Mouse (Mus musculus) stomach, postnatal 0 days (tissue): ENCODE results near the gene Hspe1. TPM values are rescaled to one million over a fixed set of nuclear protein-coding genes. Genes with fewer than 3 reads are reported as not detected.

Source experiments
- ATAC-seq: fragments of 200-750 bp; cut with Nextera tagmentation; 2 replicates; pipeline ENCODE4 v1.8.0; 2017; ENCODE audit not compliant: low FRiP score, low TSS enrichment
- DNase-seq: peaks from one replicate; pipeline ENCODE4 v3.0.0-alpha.2; 2016; ENCODE audit warnings: low spot score
- H3K27ac ChIP-seq: fragments of 300-500 bp; sonication (generic); replicated peaks from 2 replicates; pipeline ENCODE4 v1.5.1; 2014; ENCODE audit warnings: mild to moderate bottlenecking, control low read depth
- H3K27me3 ChIP-seq: fragments of 300-500 bp; sonication (generic); 2 replicates; pipeline ENCODE4 v1.6.1; 2014; ENCODE audit warnings: low read length; ENCODE audit not compliant: control insufficient read depth, insufficient read depth
- H3K36me3 ChIP-seq: fragments of 300-500 bp; sonication (generic); 2 replicates; pipeline ENCODE4 v1.6.1; 2014; ENCODE audit warnings: low read length, mixed read lengths; ENCODE audit not compliant: control insufficient read depth, insufficient read depth
- H3K4me1 ChIP-seq: fragments of 300-500 bp; sonication (generic); replicated peaks from 2 replicates; pipeline ENCODE4 v1.6.1; 2014; ENCODE audit warnings: antibody characterized with exemption; ENCODE audit not compliant: control insufficient read depth, insufficient read depth
- H3K4me2 ChIP-seq: fragments of 300-500 bp; sonication (generic); replicated peaks from 2 replicates; pipeline ENCODE4 v1.6.1; 2014; ENCODE audit warnings: low read depth, mild to moderate bottlenecking, control low read depth, moderate library complexity
- H3K4me3 ChIP-seq: fragments of 300-500 bp; sonication (generic); 2 replicates; pipeline ENCODE4 v1.5.1; 2014; ENCODE audit warnings: low read depth, low read length, control low read depth
- H3K9ac ChIP-seq: fragments of 300-500 bp; sonication (generic); 2 replicates; pipeline ENCODE4 v1.6.1; 2014; ENCODE audit warnings: mild to moderate bottlenecking, low read length, control low read depth, mixed read lengths
- H3K9me3 ChIP-seq: fragments of 300-500 bp; sonication (generic); 2 replicates; pipeline ENCODE4 v1.6.1; 2016; ENCODE audit warnings: low read length; ENCODE audit not compliant: control insufficient read depth
- CTCF ChIP-seq: IDR thresholded peaks from 2 replicates; pipeline ENCODE4 v1.5.1; 2016; ENCODE audit warnings: antibody characterized with exemption, low read depth, mild to moderate bottlenecking, moderate library complexity
- EP300 ChIP-seq: optimal IDR thresholded peaks from 2 replicates; pipeline ENCODE3; 2016; ENCODE audit warnings: antibody characterized with exemption
- WGBS: fragments of 180-500 bp; shearing (Covaris S2); extraction: QIAGEN DNeasy Blood & Tissue Kit; methylation state at CpG from one replicate; pipeline ENCODE4 v1.1.7; 2014; 5-methylcytosine and 5-hydroxymethylcytosine counted together
- polyA plus RNA-seq: library from polyadenylated mRNA; unstranded; fragments of >200 nt; fragmentation: Nextera tagmentation; extraction: Ambion mirVana; gene quantifications from 2 replicates; pipeline ENCODE4 v1.2.1, GENCODE M21; 2015

Gene Hspe1
- polyA plus RNA-seq, 1 experiment from 2014 or later: 324 TPM

- Histone ChIP-seq H3K27me3 (no peaks in the 10 kb centered on the region), H3K4me3 (no peak overlapping the region), H3K36me3 (no peaks in the 10 kb centered on the region), H3K9me3 (no peaks in the 10 kb centered on the region), H3K27ac (no peak overlapping the region), H3K9ac (no peak overlapping the region), H3K4me1 (no peaks in the 10 kb centered on the region), H3K4me2 (no peak overlapping the region)
- ATAC-seq (no peak), DNase-seq (no peak)
- 90% methylated on average over 5 of the region's 5 CpGs for WGBS
- TF ChIP-seq EP300 (no peak), CTCF (no peak)
Observed at GRCm38 (mm10) chr1:55129716-55130115, 41.8 kb downstream of the Hspe1 start.

- ATAC-seq (no peak), DNase-seq (no peak)
- Histone ChIP-seq H3K9ac (peak overlapping the region; percentile 66), H3K27me3 (no peaks in the 10 kb centered on the region), H3K4me1 (no peaks in the 10 kb centered on the region), H3K4me3 (peak overlapping the region; percentile 97), H3K36me3 (no peaks in the 10 kb centered on the region), H3K9me3 (no peaks in the 10 kb centered on the region), H3K4me2 (peak overlapping the region; percentile 69), H3K27ac (peak overlapping the region; percentile 100)
- 53% methylated on average over 10 of the region's 10 CpGs for WGBS
- TF ChIP-seq EP300 (no peak), CTCF (no peak)
Observed at GRCm38 (mm10) chr1:55130190-55130916, 42.4 kb downstream of the Hspe1 start.

- Histone ChIP-seq H3K4me1 (no peaks in the 10 kb centered on the region), H3K27ac (peak within 1 kb of the TSS; percentile 100), H3K9ac (peak within 1 kb of the TSS; percentile 99), H3K4me3 (peak within 1 kb of the TSS; percentile 97), H3K36me3 (no peaks in the 10 kb centered on the region), H3K9me3 (no peaks in the 10 kb centered on the region), H3K4me2 (peak within 1 kb of the TSS; percentile 69), H3K27me3 (no peaks in the 10 kb centered on the region)
- under 1% methylated on average over 40 of the region's 42 CpGs for WGBS
- peak; percentile 95 for ATAC-seq
- DNase-seq: peak; percentile 94
- TF ChIP-seq CTCF (no peak), EP300 (peak; percentile 28)
Observed at GRCm38 (mm10) chr1:55130943-55131401, 43.0 kb downstream of the Hspe1 start, which contains the start of gene Mob4. Gene Mob4 (plus strand): TSS chr1:55131231.

GRCm38 (mm10) chr1:55131424-55132014 is 43.6 kb downstream of the Hspe1 start:
- H3K9ac ChIP-seq: peak overlapping the region; percentile 99
- peak overlapping the region; percentile 69 for H3K4me2 ChIP-seq
- H3K9me3 ChIP-seq: no peaks in the 10 kb centered on the region
- peak; percentile 90 for DNase-seq
- TF ChIP-seq CTCF: no peak
- TF ChIP-seq EP300: no peak
- ATAC-seq: peak; percentile 92
- WGBS: under 1% methylated on average over 36 of the region's 47 CpGs
- H3K4me3 ChIP-seq: peak overlapping the region; percentile 97
- no peaks in the 10 kb centered on the region for H3K27me3 ChIP-seq
- H3K4me1 ChIP-seq: no peaks in the 10 kb centered on the region
- no peaks in the 10 kb centered on the region for H3K36me3 ChIP-seq
- peak overlapping the region; percentile 100 for H3K27ac ChIP-seq

GRCm38 (mm10) chr1:55132308-55132707 is 44.4 kb downstream of the Hspe1 start:
- DNase-seq (no peak), ATAC-seq (no peak)
- Histone ChIP-seq H3K27me3 (no peaks in the 10 kb centered on the region), H3K4me3 (peak overlapping the region; percentile 97), H3K36me3 (no peaks in the 10 kb centered on the region), H3K4me1 (no peaks in the 10 kb centered on the region), H3K27ac (peak overlapping the region; percentile 100), H3K9me3 (no peaks in the 10 kb centered on the region), H3K4me2 (peak overlapping the region; percentile 69), H3K9ac (peak overlapping the region; percentile 99)
- no peak for TF ChIP-seq CTCF
- TF ChIP-seq EP300: no peak
- 47% methylated on average over 4 of the region's 4 CpGs for WGBS

GRCm38 (mm10) chr1:55133173-55133572 is 45.2 kb downstream of the Hspe1 start:
- Histone ChIP-seq H3K9ac (no peak overlapping the region), H3K4me2 (no peak overlapping the region; the same call in 1 of the 2 replicates)
- no peak for ATAC-seq

More at GRCm38 (mm10) chr1:55133173-55133572, 45.2 kb downstream of the Hspe1 start:
- Histone ChIP-seq H3K9me3 (no peaks in the 10 kb centered on the region), H3K27ac (no peak overlapping the region), H3K36me3 (0 out of 2 replicates have a peak, but pooled peaks cover 3% of the 10 kb centered on the region), H3K27me3 (no peaks in the 10 kb centered on the region), H3K4me3 (no peak overlapping the region), H3K4me1 (no peaks in the 10 kb centered on the region)
- TF ChIP-seq EP300: no peak
- no peak for TF ChIP-seq CTCF
- 47% methylated on average over 2 of the region's 2 CpGs for WGBS
- no peak for DNase-seq
